Mouse (Mus musculus) cerebral cortex, adult 2 months (tissue): ENCODE data around the gene Gm20388.

Experiments used
- WGBS: fragments of 180-500 bp; shearing (Covaris S2); methylation state at CpG from one replicate; pipeline ENCODE4 v1.1.7; 2018; 5-methylcytosine and 5-hydroxymethylcytosine counted together

Gm20388 gene

GRCm38 (mm10) chr8:122001339-122002115, 2090.9 kb downstream of the Gm20388 start:
- WGBS = 83% methylated on average over 15 of the region's 15 CpGs

- 76% methylated on average over 8 of the region's 8 CpGs for WGBS
Observed at GRCm38 (mm10) chr8:122003646-122004045, 2093.0 kb downstream of the Gm20388 start.

GRCm38 (mm10) chr8:122004131-122004530, 2093.5 kb downstream of the Gm20388 start:
- 88% methylated on average over 5 of the region's 5 CpGs for WGBS

GRCm38 (mm10) chr8:122005422-122006204, 2095.0 kb downstream of the Gm20388 start:
- WGBS = 81% methylated on average over 25 of the region's 25 CpGs

- 59% methylated on average over 13 of the region's 13 CpGs for WGBS
Observed at GRCm38 (mm10) chr8:122006688-122007484, 2096.2 kb downstream of the Gm20388 start.

GRCm38 (mm10) chr8:122008395-122008794, 2097.8 kb downstream of the Gm20388 start:
- 70% methylated on average over 5 of the region's 5 CpGs for WGBS

GRCm38 (mm10) chr8:122010638-122011037, 2100.0 kb downstream of the Gm20388 start:
- 63% methylated on average over 5 of the region's 5 CpGs for WGBS

GRCm38 (mm10) chr8:122011066-122011588, 2100.5 kb downstream of the Gm20388 start:
- WGBS = 48% methylated on average over 7 of the region's 7 CpGs

- 22% methylated on average over 3 of the region's 3 CpGs for WGBS
Observed at GRCm38 (mm10) chr8:122014606-122015005, 2104.0 kb downstream of the Gm20388 start.

GRCm38 (mm10) chr8:122018046-122018831, 2107.6 kb downstream of the Gm20388 start:
- WGBS = 43% methylated on average over 22 of the region's 22 CpGs

- WGBS = 100% methylated on average over 1 of the region's 1 CpGs
Observed at GRCm38 (mm10) chr8:122019162-122019561, 2108.5 kb downstream of the Gm20388 start.

GRCm38 (mm10) chr8:122020050-122020771, 2109.6 kb downstream of the Gm20388 start:
- 57% methylated on average over 8 of the region's 8 CpGs for WGBS

GRCm38 (mm10) chr8:122021725-122022124, 2111.1 kb downstream of the Gm20388 start:
- WGBS = 62% methylated on average over 2 of the region's 2 CpGs

- 45% methylated on average over 6 of the region's 6 CpGs for WGBS
Observed at GRCm38 (mm10) chr8:122022274-122022673, 2111.6 kb downstream of the Gm20388 start.

GRCm38 (mm10) chr8:122022705-122023104, 2112.1 kb downstream of the Gm20388 start:
- WGBS = 48% methylated on average over 4 of the region's 4 CpGs

GRCm38 (mm10) chr8:122025546-122025945, 2114.9 kb downstream of the Gm20388 start:
- WGBS = 94% methylated on average over 9 of the region's 9 CpGs

GRCm38 (mm10) chr8:122028116-122028515, 2117.5 kb downstream of the Gm20388 start:
- WGBS = 52% methylated on average over 4 of the region's 4 CpGs

GRCm38 (mm10) chr8:122030965-122031364, 2120.3 kb downstream of the Gm20388 start:
- 36% methylated on average over 7 of the region's 7 CpGs for WGBS

- 75% methylated on average over 9 of the region's 9 CpGs for WGBS
Observed at GRCm38 (mm10) chr8:122032741-122033140, 2122.1 kb downstream of the Gm20388 start.

GRCm38 (mm10) chr8:122035543-122035942, 2124.9 kb downstream of the Gm20388 start:
- 72% methylated on average over 7 of the region's 7 CpGs for WGBS
